Mouse (Mus musculus): Measurements from ENCODE around the gene Dusp12. TPM values are rescaled to one million over a fixed set of nuclear protein-coding genes. Genes with fewer than 3 reads are reported as not detected.

The Dusp12 gene
- total RNA-seq, 2 experiments from 2014 or later = 5.4 TPM; not detected in 1

Other genes starting within 250 kb of the Dusp12 start
- 0.42 and 4.0 TPM in 2 replicates for gene Olfml2b, start 241.0 kb downstream of the Dusp12 start, total RNA-seq (2015; ENCODE audit: low replicate concordance)
- 0.83 and 3.0 TPM in 2 replicates for gene Olfml2b, start 241.0 kb downstream of the Dusp12 start, total RNA-seq (2017; ENCODE audit: low replicate concordance)
- 23.1 and 26.4 TPM in 2 replicates for gene Atf6, start 17.8 kb downstream of the Dusp12 start, total RNA-seq (2015; ENCODE audit: low replicate concordance)
- gene Atf6, start 17.8 kb downstream of the Dusp12 start, total RNA-seq (2017; ENCODE audit: low replicate concordance) = 27.2 and 29.6 TPM in 2 replicates
- not detected in 2 replicates for gene Gm26620, start 475 bp downstream of the Dusp12 start, total RNA-seq (2015; ENCODE audit: low replicate concordance)
- not detected in 2 replicates for gene Gm26620, start 475 bp downstream of the Dusp12 start, total RNA-seq (2017; ENCODE audit: low replicate concordance)
- gene Fcrlb, start 27.4 kb upstream of the Dusp12 start, total RNA-seq (2015; ENCODE audit: low replicate concordance) = not detected in 2 replicates
- not detected in 2 replicates for gene Fcrlb, start 27.4 kb upstream of the Dusp12 start, total RNA-seq (2017; ENCODE audit: low replicate concordance)
- 51.9 and 53.7 TPM in 2 replicates for gene Fcrla, start 42.0 kb upstream of the Dusp12 start, total RNA-seq (2015; ENCODE audit: low replicate concordance)
- 27.0 and 28.4 TPM in 2 replicates for gene Fcrla, start 42.0 kb upstream of the Dusp12 start, total RNA-seq (2017; ENCODE audit: low replicate concordance)
- 29.2 and 34.8 TPM in 2 replicates for gene Fcgr2b, start 91.0 kb upstream of the Dusp12 start, total RNA-seq (2015; ENCODE audit: low replicate concordance)
- 5.0 and 32.1 TPM in 2 replicates for gene Fcgr2b, start 91.0 kb upstream of the Dusp12 start, total RNA-seq (2017; ENCODE audit: low replicate concordance)
- 12.2 and 20.2 TPM in 2 replicates for gene Fcgr4, start 133.4 kb upstream of the Dusp12 start, total RNA-seq (2015; ENCODE audit: low replicate concordance)
- 7.3 and 7.6 TPM in 2 replicates for gene Fcgr4, start 133.4 kb upstream of the Dusp12 start, total RNA-seq (2017; ENCODE audit: low replicate concordance)
- gene Fcgr3, start 179.4 kb upstream of the Dusp12 start, total RNA-seq (2015; ENCODE audit: low replicate concordance) = 78.6 and 80.1 TPM in 2 replicates
- 29.8 and 53.5 TPM in 2 replicates for gene Fcgr3, start 179.4 kb upstream of the Dusp12 start, total RNA-seq (2017; ENCODE audit: low replicate concordance)
- 19.8 TPM in 1 of 2 replicates, not detected in the other for gene Cfap126, start 228.4 kb upstream of the Dusp12 start, total RNA-seq (2015; ENCODE audit: low replicate concordance)
- not detected in 2 replicates for gene Cfap126, start 228.4 kb upstream of the Dusp12 start, total RNA-seq (2017; ENCODE audit: low replicate concordance)